Mouse (Mus musculus) heart, adult 8-10 months (tissue): Measurements from ENCODE around the gene Emg1. TPM values are rescaled to one million over a fixed set of nuclear protein-coding genes. Genes with fewer than 3 reads are reported as not detected.
A peak's percentile ranks its signal among the peaks of the same experiment; 100 is the strongest.
"Not testable (repeated sequence)": the region's sequence is repeated elsewhere in the genome, so short reads cannot be mapped to it uniquely, and the experiment has no call there.

ENCODE experiments used
- DNase-seq: peaks from one replicate; pipeline ENCODE4 v3.0.0; 2022; ENCODE audit warnings: low spot score
- total RNA-seq, 4 experiments: library from RNA; stranded (reverse); gene quantifications; 2 replicates each; pipeline ENCODE4 v1.2.4; 2022

Emg1 gene
- total RNA-seq, 4 experiments from 2014 or later, result 64.4 to 81.5 (median 73.0) TPM

- DNase-seq, result no peak
Observed at GRCm38 (mm10) chr6:124708289-124708889, 3.6 kb downstream of the Emg1 start.

- DNase-seq, result no peak
Observed at GRCm38 (mm10) chr6:124706061-124706627, 5.8 kb downstream of the Emg1 start.

GRCm38 (mm10) chr6:124704417-124704816 lies 7.6 kb downstream of the Emg1 start:
- no peak for DNase-seq

- DNase-seq, result no peak
Observed at GRCm38 (mm10) chr6:124703789-124704188, 8.2 kb downstream of the Emg1 start.

- DNase-seq, result peak; percentile 62
Observed at GRCm38 (mm10) chr6:124702784-124703103, 9.2 kb downstream of the Emg1 start.

GRCm38 (mm10) chr6:124702102-124702783 lies 9.7 kb downstream of the Emg1 start:
- DNase-seq, result no peak

- no peak for DNase-seq
Observed at GRCm38 (mm10) chr6:124701338-124701737, 10.6 kb downstream of the Emg1 start.

GRCm38 (mm10) chr6:124699962-124700610 lies 11.9 kb downstream of the Emg1 start:
- DNase-seq, result peak; percentile 56

- no peak for DNase-seq
Observed at GRCm38 (mm10) chr6:124699366-124699765, 12.6 kb downstream of the Emg1 start.

- no peak for DNase-seq
Observed at GRCm38 (mm10) chr6:124698751-124699150, 13.2 kb downstream of the Emg1 start.

GRCm38 (mm10) chr6:124696441-124697150 lies 15.4 kb downstream of the Emg1 start:
- no peak for DNase-seq

GRCm38 (mm10) chr6:124694166-124694955 lies 17.6 kb downstream of the Emg1 start:
- DNase-seq, result peak; percentile 62

- no peak for DNase-seq
Observed at GRCm38 (mm10) chr6:124693243-124693981, 18.6 kb downstream of the Emg1 start.

GRCm38 (mm10) chr6:124690517-124690916 lies 21.5 kb downstream of the Emg1 start:
- DNase-seq, result no peak

GRCm38 (mm10) chr6:124689011-124689410 lies 23.0 kb downstream of the Emg1 start:
- DNase-seq, result no peak

GRCm38 (mm10) chr6:124688151-124688758 lies 23.7 kb downstream of the Emg1 start:
- DNase-seq, result no peak

- not testable (repeated sequence) for DNase-seq
Observed at GRCm38 (mm10) chr6:124686644-124687043, 25.3 kb downstream of the Emg1 start.

GRCm38 (mm10) chr6:124685606-124686386 lies 26.2 kb downstream of the Emg1 start:
- DNase-seq, result no peak
